Mouse (Mus musculus) adrenal gland, postnatal 4 days (tissue): Measurements from ENCODE around the gene 4930404N11Rik. TPM values are rescaled to one million over a fixed set of nuclear protein-coding genes. Genes with fewer than 3 reads are reported as not detected.

Experiments used
- DNase-seq, 2 experiments: peaks; one replicate each; pipeline ENCODE4 v3.0.0; 2021 to 2022; ENCODE audit warnings: low spot score in 2 of 2, mixed read lengths in 2 of 2
- total RNA-seq, 2 experiments: library from RNA; stranded (reverse); gene quantifications; 2 replicates each; pipeline ENCODE4 v1.2.3; 2021

4930404N11Rik gene
- total RNA-seq, 2 experiments from 2014 or later: 6.3 to 8.2 TPM

DNA sequence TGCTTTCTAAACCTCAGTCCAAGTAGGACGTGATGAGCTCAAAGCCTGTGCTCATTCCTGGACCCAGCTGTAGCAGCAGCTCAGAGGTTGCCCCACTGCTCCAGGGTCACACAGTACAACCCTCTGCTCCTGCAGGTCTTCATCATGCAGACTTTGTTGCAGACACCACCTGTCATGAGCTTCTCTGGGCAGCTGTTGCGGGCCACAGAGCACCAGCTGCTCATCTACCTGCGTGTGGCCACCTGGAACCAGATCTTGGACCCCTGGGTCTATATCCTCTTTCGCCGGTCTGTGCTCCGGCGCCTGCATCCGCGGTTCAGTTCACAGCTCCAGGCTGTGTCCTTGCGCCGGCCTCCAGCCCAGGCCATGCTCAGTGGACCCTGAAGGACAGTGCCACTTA is 31.3 kb downstream of the 4930404N11Rik start:
- no peak for DNase-seq

GRCm38 (mm10) chr10:81332277-81332676 is 33.3 kb downstream of the 4930404N11Rik start:
- no peak for DNase-seq

GRCm38 (mm10) chr10:81330007-81330406 is 35.6 kb downstream of the 4930404N11Rik start:
- DNase-seq: no peak

DNA sequence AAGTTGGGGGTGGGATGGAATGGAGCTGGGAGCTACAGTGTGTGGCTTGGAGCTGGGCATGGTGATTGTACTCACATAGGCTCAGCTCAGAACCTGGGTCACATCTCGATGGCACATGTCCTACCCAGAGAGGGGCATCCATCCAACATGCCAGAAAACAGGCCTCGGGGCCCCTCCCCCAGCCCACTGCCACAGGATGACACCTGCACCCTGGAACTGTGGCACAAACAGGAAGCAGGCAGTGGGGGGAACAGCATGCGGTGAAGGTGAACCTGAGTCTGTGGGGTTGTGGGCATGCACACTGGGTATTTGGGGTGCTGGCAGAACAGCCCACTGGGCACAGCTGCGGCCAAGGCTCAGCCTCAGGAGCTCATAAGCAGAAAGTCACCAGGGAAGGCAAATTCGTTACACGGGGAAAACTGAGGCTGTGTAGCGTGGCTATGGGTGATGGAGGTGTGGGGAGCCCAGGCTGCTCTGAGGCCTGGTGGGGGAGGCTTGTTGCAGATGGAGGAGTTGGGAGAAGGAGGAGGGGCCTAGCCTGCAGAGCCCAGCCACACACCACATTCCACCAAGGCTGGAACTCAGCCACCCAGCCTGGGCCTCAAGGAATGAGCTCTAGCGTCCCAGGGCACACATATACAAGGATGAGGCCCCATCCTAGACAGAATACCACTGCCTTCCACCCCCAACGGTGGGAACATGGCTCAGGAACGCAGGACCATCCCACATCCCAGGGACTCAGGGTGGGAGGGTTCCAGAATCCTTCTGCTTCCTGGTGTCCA is 36.2 kb downstream of the 4930404N11Rik start:
- no peak for DNase-seq

DNA sequence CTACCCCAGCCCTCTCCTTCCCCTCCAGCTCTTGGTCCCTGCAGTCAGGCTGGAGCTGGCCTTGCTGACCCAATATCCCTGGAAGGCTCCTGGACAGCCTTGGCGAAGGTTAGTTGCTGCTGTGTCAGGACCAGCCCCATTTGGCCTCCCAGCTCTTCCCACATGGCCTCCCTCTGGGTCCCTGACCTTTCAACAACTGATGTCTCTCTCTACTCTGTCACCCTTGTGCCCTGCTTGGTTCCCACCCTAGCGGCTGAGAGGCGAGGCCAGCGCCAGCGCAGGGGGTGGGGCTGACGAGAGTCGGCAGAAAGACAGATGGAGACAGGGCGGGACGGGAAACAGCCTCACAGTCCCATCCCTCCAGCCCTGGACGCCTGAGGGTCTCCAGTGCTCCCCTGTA is 37.2 kb downstream of the 4930404N11Rik start, which contains the start of gene Tbxa2r:
Gene Tbxa2r (plus strand): TSS at position 346 of the 400 bp plus-strand sequence.
- DNase-seq: peak in 1 of 2 experiments; percentile 74

DNA sequence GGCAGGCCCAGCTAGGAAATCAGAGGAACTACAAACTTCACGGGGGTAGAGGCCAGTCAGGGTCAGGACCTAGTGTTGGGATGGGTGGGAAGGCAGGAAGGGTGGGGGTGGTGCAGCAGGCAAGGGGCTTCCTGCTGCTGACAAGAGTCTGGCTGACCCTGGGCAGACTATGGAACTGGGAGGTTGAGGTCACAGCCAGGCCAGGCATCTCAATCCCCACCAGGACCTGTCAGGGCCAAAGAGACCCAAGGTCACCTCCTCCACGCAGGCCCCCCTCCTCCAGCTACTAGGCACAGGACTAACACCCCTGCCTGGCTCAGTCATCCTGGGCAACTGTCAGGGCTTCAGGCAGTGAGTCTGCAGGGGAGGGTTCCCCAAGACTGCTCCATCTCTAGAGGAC is 37.7 kb downstream of the 4930404N11Rik start:
- DNase-seq: peak in 1 of 2 experiments; percentile 41

GRCm38 (mm10) chr10:81326858-81327257 is 38.8 kb downstream of the 4930404N11Rik start:
- no peak for DNase-seq

- no peak for DNase-seq
These were observed 39.8 kb downstream of the 4930404N11Rik start for GRCm38 (mm10) chr10:81325781-81326180.

GRCm38 (mm10) chr10:81325176-81325575 is 40.4 kb downstream of the 4930404N11Rik start:
- DNase-seq: no peak

GRCm38 (mm10) chr10:81323791-81324530 is 41.7 kb downstream of the 4930404N11Rik start:
- no peak for DNase-seq

DNA sequence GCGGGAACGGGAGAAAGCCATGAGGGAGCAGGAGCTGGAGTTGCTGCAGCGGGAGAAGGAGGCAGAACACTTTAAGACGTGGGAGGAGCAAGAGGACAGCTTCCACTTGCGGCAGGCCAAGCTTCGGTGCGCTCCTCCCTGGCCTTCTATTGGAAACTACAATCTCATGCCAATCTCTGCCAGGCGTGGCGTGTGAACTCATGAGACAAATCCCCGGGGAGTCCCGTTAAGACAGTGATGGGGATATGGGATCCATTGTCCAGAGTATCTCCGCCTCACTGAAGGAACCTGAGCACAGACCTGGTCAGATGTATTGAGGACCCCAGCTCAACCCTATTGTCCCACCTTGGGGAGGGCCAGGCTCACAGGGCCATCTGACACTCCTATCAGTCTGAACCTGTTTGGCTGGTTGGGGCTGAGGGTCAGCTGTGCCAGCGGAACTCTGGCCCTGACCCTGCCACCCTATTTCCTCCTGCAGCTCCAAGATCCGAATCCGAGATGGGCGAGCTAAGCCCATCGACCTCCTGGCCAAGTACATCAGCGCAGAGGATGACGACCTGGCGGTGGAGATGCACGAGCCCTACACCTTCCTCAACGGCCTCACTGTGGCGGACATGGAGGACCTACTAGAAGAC is 42.4 kb downstream of the 4930404N11Rik start:
- no peak for DNase-seq

DNA sequence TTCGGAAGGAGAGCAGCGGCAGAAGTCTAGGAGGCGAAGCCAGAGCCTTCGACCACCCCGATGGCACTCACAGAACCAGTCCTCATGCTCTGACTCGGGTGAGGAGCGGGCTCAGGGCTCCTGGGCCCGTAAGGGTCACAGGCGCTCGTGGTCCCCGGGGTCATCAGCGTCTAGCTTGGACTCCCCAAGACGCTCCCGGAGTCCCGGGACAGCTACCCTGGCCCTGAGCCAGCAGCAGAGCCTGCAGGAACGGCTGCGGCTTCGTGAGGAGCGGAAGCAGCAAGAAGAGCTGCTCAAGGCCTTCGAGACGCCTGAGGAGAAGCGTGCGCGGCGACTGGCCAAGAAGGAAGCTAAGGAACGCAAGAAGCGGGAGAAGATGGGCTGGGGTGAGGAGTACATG is 43.2 kb downstream of the 4930404N11Rik start:
- DNase-seq: no peak

DNA sequence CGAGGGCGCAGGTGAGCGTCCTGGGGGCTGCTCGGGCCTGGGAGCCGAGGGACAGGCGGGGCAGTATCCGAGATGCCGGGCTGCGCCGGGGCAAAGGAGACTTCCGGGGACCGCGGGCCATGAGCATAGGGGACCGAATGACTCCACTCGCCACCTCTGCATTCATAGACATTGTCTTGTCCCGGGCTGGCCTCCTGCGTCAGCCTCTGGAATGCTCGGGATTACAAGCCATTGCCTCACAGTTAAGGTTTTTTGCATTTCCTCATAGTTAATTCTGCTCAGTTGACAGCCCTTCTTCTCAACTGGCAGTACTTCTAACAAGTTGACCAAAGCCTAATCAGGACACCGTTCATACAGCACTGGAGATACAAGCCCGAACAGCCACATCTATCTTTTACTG is 44.2 kb downstream of the 4930404N11Rik start:
- no peak for DNase-seq

DNA sequence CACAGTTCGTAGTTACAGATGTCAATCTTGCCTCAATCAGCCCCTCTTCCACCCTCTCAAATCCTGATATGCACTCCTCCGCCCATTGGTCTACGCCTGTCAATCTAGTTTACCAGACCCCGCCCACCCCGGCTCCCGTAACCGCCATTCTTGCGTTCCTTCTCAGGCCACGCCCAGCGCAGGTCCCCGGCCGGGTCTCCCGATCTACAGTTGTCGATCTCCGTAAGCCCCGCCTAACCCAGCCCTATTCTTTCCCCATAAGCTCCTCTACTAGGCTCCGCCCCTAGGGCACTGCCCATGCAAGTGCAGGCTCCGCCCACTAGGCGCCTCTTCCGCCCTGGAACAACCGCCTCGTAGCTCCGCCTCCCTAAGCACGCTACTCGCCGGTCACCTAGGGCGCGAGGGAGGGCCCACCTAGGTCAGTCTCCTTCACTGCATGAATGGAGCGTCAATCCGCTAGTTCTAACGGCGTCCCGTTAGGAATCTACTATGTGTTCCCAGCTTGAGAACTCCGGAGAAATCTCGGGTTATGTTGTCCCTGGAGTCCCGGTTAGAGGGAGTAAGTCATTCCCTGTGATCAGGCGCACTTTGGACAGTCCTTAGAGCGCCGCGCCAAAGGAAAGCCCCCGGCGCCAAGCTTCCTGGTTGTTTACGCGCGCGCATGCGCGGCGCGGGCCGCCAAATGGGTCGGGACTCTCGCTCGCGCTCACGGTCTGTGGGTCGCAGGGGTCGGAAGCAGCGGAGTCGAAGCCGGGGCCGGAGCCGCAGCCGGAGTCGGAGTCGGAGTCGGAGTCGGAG is 44.9 kb downstream of the 4930404N11Rik start, which contains the start of gene Cactin:
Gene Cactin (plus strand): TSS at position 554 of the 798 bp plus-strand sequence.
- DNase-seq: peak; percentile 93 to 95

GRCm38 (mm10) chr10:81319741-81320549 is 45.7 kb downstream of the 4930404N11Rik start:
- peak in 1 of 2 experiments; percentile 91 for DNase-seq

DNA sequence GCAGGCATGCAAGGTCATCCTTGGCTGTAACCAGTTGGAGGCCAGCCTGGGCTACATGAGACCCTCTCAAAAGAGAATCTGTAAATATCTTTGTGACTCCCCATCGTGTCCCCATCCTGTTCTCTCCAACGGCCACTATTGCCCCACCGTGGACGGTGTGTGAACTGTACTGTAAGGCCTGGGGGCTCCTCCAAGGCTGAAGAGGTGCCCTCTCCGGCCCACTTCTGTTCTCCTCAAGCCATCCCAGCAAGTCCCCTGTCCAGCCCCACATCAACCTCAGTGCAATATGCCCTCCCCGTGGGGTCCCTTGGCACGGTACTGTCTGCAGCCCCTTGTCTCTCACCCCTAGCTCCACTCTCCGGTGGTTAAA is 46.3 kb downstream of the 4930404N11Rik start:
- no peak for DNase-seq

GRCm38 (mm10) chr10:81318589-81319329 is 46.9 kb downstream of the 4930404N11Rik start:
- peak in 1 of 2 experiments; percentile 59 for DNase-seq

DNA sequence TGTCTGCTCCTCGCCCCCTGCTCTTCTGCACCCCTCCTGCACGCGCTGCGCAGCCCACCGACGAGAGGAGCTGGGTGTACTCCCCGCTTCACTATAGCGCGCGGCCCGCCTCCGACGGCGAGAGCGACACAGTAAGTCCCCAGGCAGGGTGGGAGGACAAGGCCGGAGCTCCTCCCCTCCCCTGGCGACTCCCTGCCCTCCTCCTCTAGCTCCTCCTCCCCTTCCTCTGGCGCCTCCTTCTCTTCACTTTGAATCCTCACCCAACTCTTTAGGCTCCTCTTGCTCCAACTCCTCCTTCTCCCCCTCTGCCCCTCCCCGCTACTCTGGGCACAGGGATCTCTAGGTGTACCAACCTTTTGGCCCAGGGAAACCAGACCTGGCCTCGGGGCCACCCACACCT is 48.3 kb downstream of the 4930404N11Rik start:
- peak; percentile 35 to 45 for DNase-seq

GRCm38 (mm10) chr10:81316338-81317060 is 49.1 kb downstream of the 4930404N11Rik start:
- no peak for DNase-seq
